Mouse (Mus musculus): Measurements from ENCODE around the gene Hist3h2ba. TPM values are rescaled to one million over a fixed set of nuclear protein-coding genes. Genes with fewer than 3 reads are reported as not detected.

The Hist3h2ba gene
- total and polyA plus RNA-seq, 3 experiments: 6.0 to 23.2 TPM; not detected in 1

DNA sequence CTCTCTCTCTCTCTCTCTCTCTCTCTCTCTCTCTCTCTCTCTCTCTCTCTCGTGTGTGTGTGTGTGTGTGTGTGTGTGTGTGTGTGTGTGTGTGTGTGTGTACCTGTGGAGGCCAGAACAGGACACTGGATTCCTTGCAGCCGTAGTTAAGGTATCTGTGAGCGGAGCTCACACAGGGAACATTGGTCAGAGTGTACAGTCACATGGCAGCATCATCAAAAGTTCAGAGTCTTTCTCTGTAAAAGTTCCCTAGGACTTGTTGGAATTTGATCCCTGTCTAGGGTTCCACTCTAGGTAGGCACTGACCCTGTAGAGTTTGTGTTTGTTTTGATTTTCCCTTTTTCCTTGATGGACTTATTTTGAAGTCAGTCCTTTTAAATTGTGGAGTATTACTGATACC is 22.1 kb upstream of the Hist3h2ba start:
- no peaks in the 10 kb centered on the region for H3K9me3 ChIP-seq (replicated peaks)
- H3K4me1 ChIP-seq (ENCODE audit: insufficient read depth, low read depth, low read length): peaks cover 12% of the 10 kb centered on the region
- peaks cover 10% of the 10 kb centered on the region for H3K36me3 ChIP-seq (replicated peaks)
- H3K27me3 ChIP-seq (ENCODE audit: insufficient read depth, low read length): peaks cover 32% of the 10 kb centered on the region
- H3K4me3 ChIP-seq (ENCODE audit: low read depth, low read length): no peak overlapping the region
- no peak for TF ChIP-seq GATA1 (IDR thresholded peaks at IDR 0.05; ENCODE audit: borderline replicate concordance, low read length)
- no peak for TF ChIP-seq CTCF (IDR thresholded peaks at IDR 0.05; ENCODE audit: low read depth, low read length)
- TF ChIP-seq TAL1 (conservative IDR thresholded peaks at IDR 0.05; ENCODE audit: low read depth, low read length): no peak
- TF ChIP-seq GATA2 (IDR thresholded peaks at IDR 0.05; ENCODE audit: borderline replicate concordance, low read depth, low read length): no peak
- TF ChIP-seq POLR2AphosphoS5 (IDR thresholded peaks at IDR 0.05; ENCODE audit: insufficient replicate concordance, low read depth, low read length): no peak
- no peak for ATAC-seq (ENCODE audit: extremely low read depth, insufficient number of reproducible peaks, low FRiP score, poor library complexity, severe bottlenecking)
- DNase-seq (ENCODE audit: low spot score): no peak

- H3K27me3 ChIP-seq (ENCODE audit: insufficient read depth, low read length): peaks cover 30% of the 10 kb centered on the region
- ATAC-seq (ENCODE audit: extremely low read depth, insufficient number of reproducible peaks, low FRiP score, poor library complexity, severe bottlenecking): no peak
- peaks cover 14% of the 10 kb centered on the region for H3K36me3 ChIP-seq (replicated peaks)
- no peaks in the 10 kb centered on the region for H3K9me3 ChIP-seq (replicated peaks)
- H3K4me1 ChIP-seq (ENCODE audit: insufficient read depth, low read depth, low read length): peaks cover 15% of the 10 kb centered on the region
- no peak for TF ChIP-seq CTCF (IDR thresholded peaks at IDR 0.05; ENCODE audit: low read depth, low read length)
- no peak for TF ChIP-seq TAL1 (conservative IDR thresholded peaks at IDR 0.05; ENCODE audit: low read depth, low read length)
- TF ChIP-seq GATA2 (IDR thresholded peaks at IDR 0.05; ENCODE audit: borderline replicate concordance, low read depth, low read length): no peak
- TF ChIP-seq POLR2AphosphoS5 (IDR thresholded peaks at IDR 0.05; ENCODE audit: insufficient replicate concordance, low read depth, low read length): no peak
- no peak for TF ChIP-seq GATA1 (IDR thresholded peaks at IDR 0.05; ENCODE audit: borderline replicate concordance, low read length)
- no peak for DNase-seq (ENCODE audit: low spot score)
- no peak overlapping the region for H3K4me3 ChIP-seq (ENCODE audit: low read depth, low read length)
These were observed 21.7 kb upstream of the Hist3h2ba start for GRCm38 (mm10) chr11:58927053-58927452.

DNA sequence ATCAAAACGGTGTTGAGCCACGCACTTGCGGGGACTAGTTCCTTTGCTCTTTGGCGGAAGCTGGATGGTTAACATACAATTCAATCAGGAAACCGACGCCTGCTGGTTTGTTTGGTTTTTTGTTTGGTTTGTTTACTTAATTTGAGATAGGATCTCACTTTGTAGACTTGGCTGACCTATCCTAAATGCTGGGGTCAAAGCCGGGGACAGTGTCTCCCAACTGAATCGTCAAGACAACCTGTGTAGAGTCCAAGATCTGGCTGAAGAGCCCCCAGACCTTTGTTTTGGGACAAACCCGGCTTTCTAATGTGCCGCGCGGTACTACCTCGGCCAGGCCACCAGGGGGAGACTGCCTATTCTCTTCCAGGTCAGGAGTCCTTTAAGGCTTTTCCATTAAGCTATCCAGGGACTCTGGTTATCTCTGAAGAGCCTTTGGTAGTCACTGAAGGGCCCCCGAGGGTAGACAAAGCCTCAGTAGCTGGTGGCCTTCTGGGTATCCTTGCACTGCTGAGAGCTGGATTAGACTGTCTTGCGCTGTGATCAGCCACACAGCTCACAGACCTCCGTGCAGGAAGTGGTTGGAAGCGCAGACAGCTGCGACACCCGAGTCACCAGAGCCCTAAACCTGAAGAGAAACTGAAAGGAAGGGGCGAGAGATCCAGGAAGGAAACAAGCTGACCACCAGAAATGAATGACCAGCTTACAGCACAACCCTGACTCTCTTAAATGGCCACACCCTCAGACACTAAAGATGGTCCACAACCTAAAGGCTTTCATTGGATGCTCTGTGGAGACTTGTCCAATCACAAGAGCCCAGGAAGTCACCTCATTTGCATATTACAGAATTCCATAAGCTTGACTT is 20.7 kb upstream of the Hist3h2ba start:
- TF ChIP-seq POLR2AphosphoS5 (IDR thresholded peaks at IDR 0.05; ENCODE audit: insufficient replicate concordance, low read depth, low read length) (no peak), CTCF (IDR thresholded peaks at IDR 0.05; ENCODE audit: low read depth, low read length) (no peak)

DNA sequence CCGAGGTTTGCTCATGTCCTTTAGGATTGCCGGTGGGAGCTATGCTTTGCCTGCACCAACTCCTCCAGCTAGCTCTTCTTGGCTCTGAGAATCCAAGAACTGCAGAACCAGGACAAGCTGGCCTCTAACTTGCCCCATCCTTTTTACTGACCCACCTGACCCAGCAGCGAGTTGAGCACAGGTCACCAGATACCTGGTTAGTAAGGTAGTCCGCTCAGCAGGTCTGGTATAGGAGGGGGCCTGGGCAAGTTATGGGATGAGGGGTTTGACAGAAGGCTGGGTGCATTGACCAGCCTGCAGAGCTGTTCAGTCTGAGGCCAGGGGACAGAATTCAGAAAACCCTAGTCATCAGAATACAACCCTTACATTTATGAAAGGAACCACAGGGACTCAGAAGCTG is 19.7 kb upstream of the Hist3h2ba start:
- Histone ChIP-seq H3K27me3 (ENCODE audit: insufficient read depth, low read length) (peaks cover 13% of the 10 kb centered on the region), H3K4me3 (ENCODE audit: low read depth, low read length) (no peak overlapping the region), H3K9me3 (replicated peaks) (no peaks in the 10 kb centered on the region), H3K4me1 (ENCODE audit: insufficient read depth, low read depth, low read length) (peaks cover 15% of the 10 kb centered on the region), H3K36me3 (replicated peaks) (peaks cover 34% of the 10 kb centered on the region)
- ATAC-seq (ENCODE audit: extremely low read depth, insufficient number of reproducible peaks, low FRiP score, poor library complexity, severe bottlenecking): no peak
- TF ChIP-seq GATA1 (IDR thresholded peaks at IDR 0.05; ENCODE audit: borderline replicate concordance, low read length) (no peak), POLR2AphosphoS5 (IDR thresholded peaks at IDR 0.05; ENCODE audit: insufficient replicate concordance, low read depth, low read length) (no peak), TAL1 (conservative IDR thresholded peaks at IDR 0.05; ENCODE audit: low read depth, low read length) (no peak), GATA2 (IDR thresholded peaks at IDR 0.05; ENCODE audit: borderline replicate concordance, low read depth, low read length) (no peak), CTCF (IDR thresholded peaks at IDR 0.05; ENCODE audit: low read depth, low read length) (no peak)
- DNase-seq (ENCODE audit: low spot score): no peak

More for the DNA sequence above, 20.7 kb upstream of the Hist3h2ba start:
- H3K36me3 ChIP-seq (replicated peaks): peaks cover 24% of the 10 kb centered on the region
- DNase-seq (ENCODE audit: low spot score): peak; percentile 28
- H3K27me3 ChIP-seq (ENCODE audit: insufficient read depth, low read length): peaks cover 21% of the 10 kb centered on the region
- no peaks in the 10 kb centered on the region for H3K9me3 ChIP-seq (replicated peaks)
- no peak for ATAC-seq (ENCODE audit: extremely low read depth, insufficient number of reproducible peaks, low FRiP score, poor library complexity, severe bottlenecking)
- peaks cover 15% of the 10 kb centered on the region for H3K4me1 ChIP-seq (ENCODE audit: insufficient read depth, low read depth, low read length)
- peak overlapping the region; percentile 7; the same call in 1 of the 2 replicates for H3K4me3 ChIP-seq (ENCODE audit: low read depth, low read length)

GRCm38 (mm10) chr11:58929641-58930040 is 19.1 kb upstream of the Hist3h2ba start:
- Histone ChIP-seq H3K9me3 (replicated peaks) (no peaks in the 10 kb centered on the region), H3K4me3 (ENCODE audit: low read depth, low read length) (no peak overlapping the region), H3K27me3 (ENCODE audit: insufficient read depth, low read length) (peaks cover 13% of the 10 kb centered on the region), H3K4me1 (ENCODE audit: insufficient read depth, low read depth, low read length) (peaks cover 15% of the 10 kb centered on the region), H3K36me3 (replicated peaks) (peaks cover 40% of the 10 kb centered on the region)
- no peak for TF ChIP-seq TAL1 (conservative IDR thresholded peaks at IDR 0.05; ENCODE audit: low read depth, low read length)
- TF ChIP-seq CTCF (IDR thresholded peaks at IDR 0.05; ENCODE audit: low read depth, low read length): no peak
- TF ChIP-seq GATA2 (IDR thresholded peaks at IDR 0.05; ENCODE audit: borderline replicate concordance, low read depth, low read length): no peak
- TF ChIP-seq POLR2AphosphoS5 (IDR thresholded peaks at IDR 0.05; ENCODE audit: insufficient replicate concordance, low read depth, low read length): no peak
- no peak for TF ChIP-seq GATA1 (IDR thresholded peaks at IDR 0.05; ENCODE audit: borderline replicate concordance, low read length)
- no peak for DNase-seq (ENCODE audit: low spot score)
- no peak for ATAC-seq (ENCODE audit: extremely low read depth, insufficient number of reproducible peaks, low FRiP score, poor library complexity, severe bottlenecking)

DNA sequence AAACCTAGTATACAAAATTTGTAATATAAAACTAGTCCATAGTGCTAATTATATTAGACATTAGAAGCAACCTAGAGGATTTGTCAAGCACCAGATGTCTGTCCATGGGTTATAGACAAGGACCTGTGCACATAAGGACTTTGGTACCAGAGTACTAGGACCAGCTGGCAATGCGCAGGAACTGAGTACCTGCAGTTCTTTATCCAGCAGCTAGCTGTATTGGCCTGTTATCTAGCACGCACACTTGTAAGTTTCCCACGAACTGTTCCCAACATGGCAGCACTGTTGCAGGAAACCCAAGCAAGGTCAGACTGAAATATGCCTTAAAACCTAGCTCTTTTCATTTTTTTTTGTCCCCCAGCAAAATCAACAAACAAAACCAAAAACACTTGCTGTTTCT is 18.5 kb upstream of the Hist3h2ba start:
- TF ChIP-seq TAL1 (conservative IDR thresholded peaks at IDR 0.05; ENCODE audit: low read depth, low read length) (no peak), GATA1 (IDR thresholded peaks at IDR 0.05; ENCODE audit: borderline replicate concordance, low read length) (no peak), CTCF (IDR thresholded peaks at IDR 0.05; ENCODE audit: low read depth, low read length) (no peak), POLR2AphosphoS5 (IDR thresholded peaks at IDR 0.05; ENCODE audit: insufficient replicate concordance, low read depth, low read length) (no peak), GATA2 (IDR thresholded peaks at IDR 0.05; ENCODE audit: borderline replicate concordance, low read depth, low read length) (no peak)
- Histone ChIP-seq H3K4me1 (ENCODE audit: insufficient read depth, low read depth, low read length) (peaks cover 15% of the 10 kb centered on the region), H3K27me3 (ENCODE audit: insufficient read depth, low read length) (peaks cover 10% of the 10 kb centered on the region), H3K9me3 (replicated peaks) (no peaks in the 10 kb centered on the region), H3K36me3 (replicated peaks) (peaks cover 45% of the 10 kb centered on the region), H3K4me3 (ENCODE audit: low read depth, low read length) (no peak overlapping the region)
- ATAC-seq (ENCODE audit: extremely low read depth, insufficient number of reproducible peaks, low FRiP score, poor library complexity, severe bottlenecking) (no peak), DNase-seq (ENCODE audit: low spot score) (no peak)

Data from G1E (cell line).